In genomic region chr3:3786039-3786438, GRCm38 (mm10) we compare ENCODE assay signal across 26 mouse cellular contexts.
DNase-seq lines count a peak whose midpoint lies in the region; ATAC-seq and TF ChIP-seq lines count a peak whose summit lies in the region.
"Had no signal": no experiment of that assay in that cellular context is flagged by ENCODE, and none has a peak within 500 bp of the region (broad histone marks: within the 10 kb centered on the region; RNA-seq: fewer than 3 reads in every experiment).

No protein-coding gene starts in this region.

- ATAC-seq in hindbrain, embryonic 14.5 days (ENCODE audit: low FRiP score), result no peak
- ATAC-seq in hindbrain, embryonic 13.5 days (ENCODE audit: low FRiP score), result no peak
- ATAC-seq in limb, embryonic 14.5 days (ENCODE audit: low FRiP score, low read depth), result no peak
- ATAC-seq: forebrain, embryonic 16.5 days; inflammation-experienced regulatory T-cells, adult 6 months had no signal

- no peak overlapping the region for H3K4me2 ChIP-seq in hindbrain, embryonic 14.5 days (replicated peaks)
- no peak overlapping the region for H3K4me2 ChIP-seq in hindbrain, embryonic 13.5 days
- no peak overlapping the region for H3K4me2 ChIP-seq in limb, embryonic 14.5 days (replicated peaks; ENCODE audit: low read depth, low read length, severe bottlenecking)
- H3K4me2 ChIP-seq: embryonic facial prominence, embryonic 13.5 days; heart, embryonic 11.5 days; liver, embryonic 15.5 days; lung, embryonic 15.5 days; neural tube, embryonic 12.5 days had no signal

- TF ChIP-seq POLR2A in limb, embryonic 14.5 days (IDR thresholded peaks at IDR 0.05; ENCODE audit: borderline replicate concordance, extremely low read depth, insufficient read depth, insufficient read length), result no peak

- H3K27ac ChIP-seq in hindbrain, embryonic 14.5 days, result no peak overlapping the region
- H3K27ac ChIP-seq in hindbrain, embryonic 13.5 days, result no peak overlapping the region
- no peak overlapping the region for H3K27ac ChIP-seq in limb, embryonic 14.5 days (replicated peaks; ENCODE audit: low read depth, low read length)
- no peak overlapping the region for H3K27ac ChIP-seq in limb, embryonic 10.5 days
- H3K27ac ChIP-seq: embryonic facial prominence, embryonic 13.5 days; hindbrain, embryonic 10.5 days; liver, embryonic 15.5 days; lung, embryonic 15.5 days; macrophage; neural tube, embryonic 12.5 days had no signal

- DNase-seq in hindbrain, embryonic 14.5 days (ENCODE audit: low spot score), result peak; percentile 55
- DNase-seq in limb, embryonic 14.5 days (ENCODE audit: low spot score), result peak; percentile 15
- no peak for DNase-seq in limb, embryonic 10.5 days (ENCODE audit: low spot score)
- peak; percentile 3 for DNase-seq in 416B (ENCODE audit: low read depth)
- peak; percentile 0 for DNase-seq in Muller cell, postnatal 12 days (ENCODE audit: inconsistent ontology term)
- DNase-seq in ovary, postnatal 10 days (ENCODE audit: low spot score), result no peak
- DNase-seq: adrenal gland, postnatal 36 days; cerebellum, adult 11-12 months; cerebellum, postnatal 10 days; gastrocnemius, postnatal 14 days; heart, adult 11 months; kidney, adult 18-20 months; kidney, postnatal 10 days; liver; thymus, adult 18-20 months; thymus, postnatal 36 days had no signal

- no peaks in the 10 kb centered on the region for H3K9me3 ChIP-seq in hindbrain, embryonic 14.5 days (ENCODE audit: control insufficient read depth, low read length)
- no peaks in the 10 kb centered on the region for H3K9me3 ChIP-seq in hindbrain, embryonic 13.5 days
- no peaks in the 10 kb centered on the region for H3K9me3 ChIP-seq in limb, embryonic 14.5 days (ENCODE audit: control insufficient read depth, low read length)
- no peaks in the 10 kb centered on the region for H3K9me3 ChIP-seq in limb, embryonic 10.5 days (replicated peaks)
- H3K9me3 ChIP-seq: embryonic facial prominence, embryonic 13.5 days; hindbrain, embryonic 10.5 days; liver, embryonic 15.5 days; lung, embryonic 15.5 days; neural tube, embryonic 12.5 days had no signal

- H3K4me3 ChIP-seq in hindbrain, embryonic 14.5 days (replicated peaks; ENCODE audit: low read length), result no peak overlapping the region
- no peak overlapping the region for H3K4me3 ChIP-seq in hindbrain, embryonic 13.5 days
- no peak overlapping the region for H3K4me3 ChIP-seq in limb, embryonic 14.5 days (replicated peaks; ENCODE audit: low read length)
- H3K4me3 ChIP-seq in limb, embryonic 10.5 days, result no peak overlapping the region
- H3K4me3 ChIP-seq: embryonic facial prominence, embryonic 13.5 days; hindbrain, embryonic 10.5 days; liver, embryonic 15.5 days; lung, embryonic 15.5 days; neural tube, embryonic 12.5 days had no signal

- H3K4me1 ChIP-seq in hindbrain, embryonic 14.5 days (replicated peaks; ENCODE audit: control insufficient read depth, insufficient read depth, low read length), result no peaks in the 10 kb centered on the region
- H3K4me1 ChIP-seq in hindbrain, embryonic 13.5 days (replicated peaks), result no peaks in the 10 kb centered on the region
- H3K4me1 ChIP-seq in limb, embryonic 14.5 days (ENCODE audit: control insufficient read depth, insufficient read depth, low read length), result no peaks in the 10 kb centered on the region
- H3K4me1 ChIP-seq in limb, embryonic 10.5 days, result no peaks in the 10 kb centered on the region
- H3K4me1 ChIP-seq: embryonic facial prominence, embryonic 13.5 days; hindbrain, embryonic 10.5 days; liver, embryonic 15.5 days; lung, embryonic 15.5 days; neural tube, embryonic 12.5 days had no signal

- H3K36me3 ChIP-seq in hindbrain, embryonic 14.5 days (replicated peaks; ENCODE audit: control insufficient read depth, insufficient read depth), result no peaks in the 10 kb centered on the region
- no peaks in the 10 kb centered on the region for H3K36me3 ChIP-seq in hindbrain, embryonic 13.5 days
- no peaks in the 10 kb centered on the region for H3K36me3 ChIP-seq in limb, embryonic 14.5 days (ENCODE audit: control insufficient read depth, insufficient read depth, low read length)
- H3K36me3 ChIP-seq in limb, embryonic 10.5 days, result no peaks in the 10 kb centered on the region
- H3K36me3 ChIP-seq: embryonic facial prominence, embryonic 13.5 days; hindbrain, embryonic 10.5 days; liver, embryonic 15.5 days; lung, embryonic 15.5 days; neural tube, embryonic 12.5 days had no signal

- H3K27me3 ChIP-seq in hindbrain, embryonic 14.5 days (ENCODE audit: control insufficient read depth, insufficient read depth, low read length), result no peaks in the 10 kb centered on the region
- no peaks in the 10 kb centered on the region for H3K27me3 ChIP-seq in hindbrain, embryonic 13.5 days
- no peaks in the 10 kb centered on the region for H3K27me3 ChIP-seq in limb, embryonic 14.5 days (ENCODE audit: control insufficient read depth, insufficient read depth, low read length)
- no peaks in the 10 kb centered on the region for H3K27me3 ChIP-seq in limb, embryonic 10.5 days (ENCODE audit: low read depth, poor library complexity, severe bottlenecking)
- H3K27me3 ChIP-seq: embryonic facial prominence, embryonic 13.5 days; liver, embryonic 15.5 days; lung, embryonic 15.5 days; neural tube, embryonic 12.5 days had no signal

- H3K9ac ChIP-seq in hindbrain, embryonic 14.5 days, result no peak overlapping the region
- no peak overlapping the region for H3K9ac ChIP-seq in hindbrain, embryonic 13.5 days
- no peak overlapping the region for H3K9ac ChIP-seq in limb, embryonic 14.5 days (ENCODE audit: low read depth, low read length, severe bottlenecking)
- H3K9ac ChIP-seq: embryonic facial prominence, embryonic 13.5 days; liver, embryonic 15.5 days; lung, embryonic 15.5 days; neural tube, embryonic 12.5 days had no signal

- WGBS in hindbrain, embryonic 14.5 days, result 63% methylated on average over 2 of the region's 2 CpGs
- WGBS in hindbrain, embryonic 13.5 days, result 69% methylated on average over 2 of the region's 2 CpGs
- 60% methylated on average over 2 of the region's 2 CpGs for WGBS in limb, embryonic 14.5 days
- 77% methylated on average over 2 of the region's 2 CpGs for WGBS in limb, embryonic 10.5 days

Comparison
In these comparisons a context has a peak if more than half of its experiments do, and no peak if none do; other contexts are left out.
1. DNase-seq: peak in hindbrain, embryonic 14.5 days (single experiment), limb, embryonic 14.5 days (single experiment), 416B (single experiment) and Muller cell, postnatal 12 days (single experiment); none in limb, embryonic 10.5 days (single experiment) and ovary, postnatal 10 days (single experiment).